Mouse (Mus musculus) 3134 (cell line): ENCODE results near the gene Pla2g2c.

Source experiments
- DNase-seq: peaks from one replicate; pipeline ENCODE4 v3.0.0-alpha.2; 2011; ENCODE audit warnings: low spot score; ENCODE audit not compliant: insufficient read length; ENCODE audit errors: extremely low read depth

Gene Pla2g2c

GRCm38 (mm10) chr4:138708636-138709035 lies 16.0 kb upstream of the Pla2g2c start:
- DNase-seq, result no peak

DNA sequence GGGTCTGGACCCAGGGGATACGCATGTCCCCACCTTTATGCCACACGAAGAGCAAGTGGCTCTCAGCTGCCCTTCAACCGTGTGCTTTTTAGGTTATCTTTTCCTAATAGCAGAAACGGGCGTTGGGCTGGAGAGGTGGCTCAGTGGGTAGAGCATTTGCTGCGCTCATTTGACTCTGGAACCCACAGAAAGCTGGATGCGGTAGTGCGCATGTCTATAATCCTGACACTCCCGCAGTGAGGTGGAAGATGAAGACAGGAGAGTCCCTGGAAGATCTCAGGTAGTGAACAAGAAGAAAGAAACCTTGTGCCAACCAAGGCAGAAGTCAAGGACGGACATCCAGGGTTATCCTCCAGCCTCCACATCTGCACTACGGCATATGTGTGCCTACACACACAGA lies 15.3 kb upstream of the Pla2g2c start:
- no peak for DNase-seq

- DNase-seq, result no peak
Measured at GRCm38 (mm10) chr4:138709944-138710343, 14.6 kb upstream of the Pla2g2c start.

DNA sequence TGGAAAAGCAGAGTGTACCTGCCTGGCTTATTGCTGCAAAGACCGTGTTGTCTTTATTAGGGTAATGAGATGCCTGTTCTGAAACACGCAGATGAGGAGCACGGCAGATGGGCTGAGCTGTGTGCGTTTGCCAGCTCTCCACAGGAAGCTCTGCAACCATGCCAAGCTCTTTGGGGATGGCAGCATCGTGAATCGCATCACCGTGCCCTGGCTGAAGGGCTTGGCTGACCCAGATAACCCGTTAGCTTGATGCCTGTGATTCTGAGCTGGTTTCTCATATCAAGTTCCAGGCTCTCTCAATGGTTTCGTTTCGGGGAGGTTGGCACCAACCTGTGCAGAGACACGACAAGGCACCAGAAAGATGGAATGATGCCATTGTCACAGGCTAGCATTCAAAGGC lies 14.0 kb upstream of the Pla2g2c start:
- DNase-seq, result no peak

DNA sequence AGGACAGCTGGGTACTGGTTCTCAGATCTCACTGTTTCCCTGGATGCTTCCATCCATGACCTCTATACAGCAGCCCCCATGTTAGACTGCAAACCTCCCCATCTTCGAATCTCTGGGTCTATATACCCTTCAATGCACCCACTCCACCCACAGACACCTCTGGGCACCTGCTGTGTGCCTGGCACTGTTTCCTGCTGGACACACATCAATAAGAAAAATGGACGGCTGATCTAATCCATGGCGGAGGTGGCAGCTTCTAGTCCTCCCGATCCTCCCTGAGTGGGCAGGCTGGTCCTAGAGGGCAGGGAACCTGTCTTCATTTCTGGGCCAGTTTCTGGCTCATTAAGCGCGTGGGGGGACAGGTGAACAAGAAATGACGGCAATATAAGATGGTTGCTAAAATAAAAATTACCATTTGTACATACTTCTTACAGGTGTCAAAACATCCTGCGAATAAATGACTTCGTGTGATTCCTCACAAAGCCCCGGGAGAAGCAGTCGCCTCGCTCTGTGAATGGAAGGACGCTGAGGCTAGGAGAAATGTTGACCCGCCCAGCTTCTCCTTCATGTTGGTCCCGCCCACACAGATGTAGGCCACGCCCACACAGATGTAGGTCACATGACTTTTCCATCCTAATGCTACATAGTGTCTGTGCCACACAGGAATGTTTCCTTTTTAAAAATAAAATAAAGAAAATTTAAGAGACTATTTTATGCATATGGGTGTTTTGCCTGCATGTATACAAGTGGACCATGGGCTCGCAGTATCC lies 13.4 kb upstream of the Pla2g2c start:
- no peak for DNase-seq

GRCm38 (mm10) chr4:138712096-138712495 lies 12.5 kb upstream of the Pla2g2c start:
- no peak for DNase-seq

- DNase-seq, result no peak
Measured at GRCm38 (mm10) chr4:138712621-138713020, 12.0 kb upstream of the Pla2g2c start.

- DNase-seq, result no peak
Measured at GRCm38 (mm10) chr4:138714186-138714585, 10.4 kb upstream of the Pla2g2c start.

GRCm38 (mm10) chr4:138716697-138717096 lies 7.9 kb upstream of the Pla2g2c start:
- DNase-seq, result no peak

GRCm38 (mm10) chr4:138718586-138719263 lies 5.9 kb upstream of the Pla2g2c start:
- no peak for DNase-seq

GRCm38 (mm10) chr4:138719264-138719596 lies 5.4 kb upstream of the Pla2g2c start:
- no peak for DNase-seq

DNA sequence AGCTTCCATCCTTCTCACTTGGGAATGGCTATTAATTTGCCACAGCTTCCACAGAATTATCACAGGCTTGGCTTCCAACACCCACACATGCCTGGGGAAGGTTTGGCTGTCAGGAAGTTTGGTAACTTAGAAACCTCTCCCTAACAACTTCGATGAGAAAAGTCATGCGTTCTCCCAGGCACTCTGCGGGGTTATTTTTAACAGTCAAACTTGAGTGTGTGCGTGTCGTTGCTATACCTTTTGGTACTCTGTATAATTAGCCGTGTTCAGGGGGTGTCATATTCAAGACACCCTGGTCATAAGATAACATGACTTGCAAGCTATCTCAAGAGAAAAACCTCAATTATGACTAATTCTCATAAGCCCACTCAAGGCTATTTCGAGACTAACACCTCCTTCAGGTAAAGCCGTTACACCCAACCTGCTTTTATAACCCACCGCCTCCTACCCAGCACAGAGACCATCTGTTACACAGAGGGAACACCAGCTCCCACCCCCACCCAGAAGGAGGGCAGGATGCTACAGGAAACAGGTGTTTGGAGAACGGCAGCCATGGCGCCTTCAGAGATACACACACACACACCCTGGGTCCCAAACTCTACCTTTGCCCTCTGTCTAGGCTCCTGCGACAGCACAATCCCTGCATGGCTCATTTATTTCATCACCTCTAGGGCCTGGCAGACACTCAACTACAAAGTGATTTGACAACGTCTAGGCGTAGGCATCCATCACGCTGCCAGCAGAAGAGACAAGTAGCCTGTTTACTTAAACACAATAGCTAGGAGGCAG lies 905 bp upstream of the Pla2g2c start:
- no peak for DNase-seq

DNA sequence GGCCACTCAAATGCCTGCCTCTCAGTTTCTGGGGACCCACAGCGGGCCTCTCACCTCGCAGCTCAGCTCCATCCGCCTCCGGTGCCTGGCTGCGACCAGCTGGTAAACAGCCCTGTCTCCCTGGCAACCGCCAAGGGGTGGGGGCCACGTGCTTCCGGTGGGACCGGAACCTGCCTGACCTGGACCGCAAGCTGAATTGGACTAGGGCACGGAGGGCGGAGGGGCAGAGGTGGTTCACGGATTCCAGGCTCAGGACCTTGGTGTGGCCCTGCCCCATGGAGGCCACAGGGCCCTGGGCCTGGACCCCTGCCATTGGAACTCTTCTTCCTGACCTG lies 502 bp downstream of the Pla2g2c start:
- DNase-seq, result no peak

GRCm38 (mm10) chr4:138725751-138726150 lies 1.2 kb downstream of the Pla2g2c start:
- DNase-seq, result no peak

- no peak for DNase-seq
Measured at GRCm38 (mm10) chr4:138729018-138729703, 4.6 kb downstream of the Pla2g2c start.

DNA sequence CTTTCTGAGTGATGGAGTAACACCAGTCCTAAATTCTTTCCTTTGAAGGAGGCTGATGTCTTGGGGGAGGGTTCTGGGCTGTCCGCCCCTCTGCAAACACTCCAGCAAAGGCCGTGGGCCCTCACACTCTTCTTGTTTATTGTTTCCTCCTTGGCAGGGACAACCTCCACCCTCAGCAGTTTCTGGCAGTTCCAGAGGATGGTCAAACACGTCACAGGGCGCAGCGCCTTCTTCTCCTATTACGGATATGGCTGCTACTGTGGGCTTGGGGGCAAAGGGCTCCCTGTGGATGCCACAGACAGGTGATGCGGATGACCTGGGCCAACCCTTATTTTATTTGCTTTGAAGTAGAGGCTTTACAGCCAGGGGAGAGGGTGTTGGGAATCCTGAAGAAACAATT lies 9.5 kb downstream of the Pla2g2c start:
- no peak for DNase-seq

DNA sequence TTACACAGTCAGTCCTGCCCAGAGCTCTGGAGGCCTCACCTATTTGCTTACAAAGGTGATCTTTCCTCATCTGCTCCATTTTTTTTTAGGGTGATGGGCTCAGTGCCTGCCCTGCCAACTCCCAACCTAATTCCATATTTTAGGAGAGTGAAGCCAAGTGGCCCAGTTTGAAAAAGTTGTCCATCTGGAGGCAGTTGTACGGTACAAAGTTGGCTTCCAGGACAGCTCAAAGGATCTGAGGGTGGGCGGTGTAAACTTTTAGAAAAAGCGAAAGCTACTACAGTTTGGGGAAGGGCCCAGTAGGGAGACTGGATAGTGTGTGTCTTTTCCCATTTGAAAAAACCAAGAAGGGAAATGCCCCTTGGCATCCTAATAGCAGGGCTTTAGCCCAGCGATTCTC lies 10.3 kb downstream of the Pla2g2c start:
- DNase-seq, result no peak

- no peak for DNase-seq
Measured at GRCm38 (mm10) chr4:138737031-138737430, 12.4 kb downstream of the Pla2g2c start, which contains the start of gene Ubxn10. Ubxn10 (minus strand) TSS chr4:138737167.

GRCm38 (mm10) chr4:138739136-138739851 lies 14.7 kb downstream of the Pla2g2c start:
- DNase-seq, result no peak

- DNase-seq, result no peak
Measured at GRCm38 (mm10) chr4:138745884-138746283, 21.3 kb downstream of the Pla2g2c start.
